Mouse (Mus musculus): Measurements from ENCODE around the gene Igfbp5. TPM values are rescaled to one million over a fixed set of nuclear protein-coding genes. Genes with fewer than 3 reads are reported as not detected.
A peak's percentile ranks its signal among the peaks of the same experiment; 100 is the strongest.

Igfbp5 gene
- polyA plus RNA-seq, 1 experiment: not detected

DNA sequence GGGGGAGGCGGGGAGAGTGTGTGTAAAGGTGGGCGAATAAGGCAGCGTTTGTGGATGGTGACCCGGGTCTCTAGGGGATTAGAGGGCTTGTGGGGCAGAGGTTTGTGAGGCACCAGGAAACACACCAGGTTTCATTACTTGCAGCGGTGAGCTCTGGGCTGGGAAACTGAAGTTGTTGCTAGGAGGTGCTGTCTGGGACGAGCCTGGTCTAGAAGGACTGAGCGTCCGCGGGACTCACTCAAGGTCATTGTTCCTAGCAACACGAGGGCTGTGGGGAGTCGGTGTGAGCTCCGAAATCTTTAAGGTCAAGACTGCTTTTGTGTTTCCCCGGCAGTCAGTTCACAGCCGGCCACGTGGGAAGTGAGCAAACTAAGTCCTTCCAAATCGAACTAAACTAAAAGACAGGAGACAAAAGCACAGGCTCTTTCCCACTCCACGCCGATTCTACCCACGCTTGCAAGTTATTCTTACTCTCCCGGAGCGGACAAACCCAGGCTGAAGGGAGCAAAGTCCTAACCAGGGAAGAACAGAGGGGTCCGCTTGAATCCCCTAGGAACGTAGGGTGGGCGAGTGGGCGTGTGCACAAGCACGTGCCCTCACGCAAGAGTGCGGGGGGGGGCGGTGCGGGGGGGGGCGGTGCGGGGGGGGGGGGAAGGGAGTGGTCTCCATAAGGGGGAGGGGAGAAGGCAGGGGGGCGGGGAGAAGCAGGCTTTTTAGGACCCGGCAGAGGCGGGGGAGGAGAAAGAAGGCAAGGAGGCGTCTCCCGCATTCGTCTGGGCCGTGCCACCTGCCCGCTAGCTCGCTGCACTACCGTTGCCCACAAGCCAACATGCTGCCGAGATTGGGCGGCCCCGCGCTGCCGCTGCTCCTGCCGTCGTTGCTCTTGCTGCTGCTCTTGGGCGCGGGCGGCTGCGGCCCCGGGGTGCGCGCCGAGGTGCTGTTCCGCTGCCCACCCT lies 50.7 kb downstream of the Igfbp5 start, which contains the start of gene Igfbp2:
Gene Igfbp2, plus strand, starts transcription at position 753 of the 956 bp plus-strand sequence.
- no peak for TF ChIP-seq GATA1 (IDR thresholded peaks at IDR 0.05; ENCODE audit: low read length)
- no peak for TF ChIP-seq TAL1 (IDR thresholded peaks at IDR 0.05; ENCODE audit: low read length)
- no peaks in the 10 kb centered on the region for H3K4me1 ChIP-seq (ENCODE audit: control insufficient read depth)
- peak within 1 kb of the TSS; percentile 20 for H3K4me3 ChIP-seq (replicated peaks)
- peaks cover 63% of the 10 kb centered on the region for H3K27me3 ChIP-seq (ENCODE audit: control insufficient read depth)
- no peaks in the 10 kb centered on the region for H3K9me3 ChIP-seq (ENCODE audit: control insufficient read depth, low read length)
- H3K36me3 ChIP-seq (ENCODE audit: control insufficient read depth): no peaks in the 10 kb centered on the region

DNA sequence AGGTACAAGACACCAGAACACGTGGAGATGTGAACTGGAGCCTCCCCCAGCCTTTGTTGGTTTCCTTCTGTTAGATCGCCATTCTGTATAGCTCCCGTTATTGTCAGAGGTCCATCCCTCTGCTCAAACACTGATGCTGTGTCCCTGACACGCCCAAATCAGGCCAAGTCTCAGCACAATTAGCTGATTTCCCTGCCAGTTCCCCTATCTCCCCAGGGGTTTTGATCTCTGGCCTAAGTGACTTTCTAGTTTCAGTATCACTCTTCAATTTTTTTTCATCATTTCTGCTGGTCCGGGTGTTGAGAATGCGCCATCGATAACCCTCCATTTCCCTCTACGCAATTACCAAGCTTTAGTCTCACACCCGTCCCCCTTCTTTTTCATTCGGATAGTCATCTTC lies 51.8 kb downstream of the Igfbp5 start:
- peaks cover 62% of the 10 kb centered on the region for H3K27me3 ChIP-seq (ENCODE audit: control insufficient read depth)
- no peak for TF ChIP-seq GATA1 (IDR thresholded peaks at IDR 0.05; ENCODE audit: low read length)
- TF ChIP-seq TAL1 (IDR thresholded peaks at IDR 0.05; ENCODE audit: low read length): no peak
- no peaks in the 10 kb centered on the region for H3K36me3 ChIP-seq (ENCODE audit: control insufficient read depth)
- no peaks in the 10 kb centered on the region for H3K9me3 ChIP-seq (ENCODE audit: control insufficient read depth, low read length)
- no peaks in the 10 kb centered on the region for H3K4me1 ChIP-seq (ENCODE audit: control insufficient read depth)
- H3K4me3 ChIP-seq (replicated peaks): no peak overlapping the region

DNA sequence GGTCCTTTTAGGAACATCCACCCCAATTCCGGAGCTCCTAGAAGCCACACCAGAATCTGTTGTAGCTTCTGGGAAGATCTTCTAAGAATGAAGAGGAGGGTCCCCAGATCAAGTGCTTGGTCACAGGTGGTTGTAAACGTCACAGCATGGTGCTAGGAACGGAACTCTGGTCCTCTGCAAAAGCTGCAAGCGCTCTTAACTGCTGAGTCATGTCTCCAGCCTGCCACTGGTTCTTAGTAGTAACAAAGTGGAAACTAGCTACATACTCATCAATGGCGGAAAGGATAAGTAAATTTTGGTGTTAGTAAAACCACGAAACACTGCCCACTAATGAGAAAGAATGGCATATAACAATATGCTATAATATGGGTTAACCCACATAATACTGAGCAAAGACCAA lies 54.7 kb downstream of the Igfbp5 start:
- Histone ChIP-seq H3K36me3 (ENCODE audit: control insufficient read depth) (no peaks in the 10 kb centered on the region), H3K4me3 (replicated peaks) (no peak overlapping the region), H3K9me3 (ENCODE audit: control insufficient read depth, low read length) (no peaks in the 10 kb centered on the region), H3K27me3 (ENCODE audit: control insufficient read depth) (peaks cover 33% of the 10 kb centered on the region), H3K4me1 (ENCODE audit: control insufficient read depth) (no peaks in the 10 kb centered on the region)
- TF ChIP-seq GATA1 (IDR thresholded peaks at IDR 0.05; ENCODE audit: low read length): no peak
- TF ChIP-seq TAL1 (IDR thresholded peaks at IDR 0.05; ENCODE audit: low read length): no peak

DNA sequence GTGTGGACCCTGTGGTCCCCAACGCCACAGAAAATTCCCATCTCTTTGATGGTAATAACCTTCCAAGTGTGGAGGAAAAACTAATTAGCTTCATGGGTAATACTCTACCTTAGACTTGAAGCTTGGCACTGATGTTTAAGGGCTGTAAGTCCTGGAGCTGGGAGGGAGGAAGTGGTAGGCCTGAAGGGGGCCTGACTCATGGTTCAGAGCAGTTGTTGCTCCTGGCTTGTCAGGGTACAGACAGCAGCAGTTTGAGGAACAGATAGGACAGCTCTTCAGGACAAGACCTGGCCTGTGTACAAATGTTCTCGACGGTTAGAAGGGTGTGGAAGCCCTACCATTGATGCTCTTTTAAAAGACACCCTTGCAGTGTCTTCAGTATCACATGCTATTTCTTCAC lies 59.1 kb downstream of the Igfbp5 start:
- TF ChIP-seq TAL1 (IDR thresholded peaks at IDR 0.05; ENCODE audit: low read length) (no peak), GATA1 (IDR thresholded peaks at IDR 0.05; ENCODE audit: low read length) (no peak)
- H3K27me3 ChIP-seq (ENCODE audit: control insufficient read depth): no peaks in the 10 kb centered on the region
- no peaks in the 10 kb centered on the region for H3K4me1 ChIP-seq (ENCODE audit: control insufficient read depth)
- no peak overlapping the region for H3K4me3 ChIP-seq (replicated peaks)
- H3K9me3 ChIP-seq (ENCODE audit: control insufficient read depth, low read length): no peaks in the 10 kb centered on the region
- no peaks in the 10 kb centered on the region for H3K36me3 ChIP-seq (ENCODE audit: control insufficient read depth)

DNA sequence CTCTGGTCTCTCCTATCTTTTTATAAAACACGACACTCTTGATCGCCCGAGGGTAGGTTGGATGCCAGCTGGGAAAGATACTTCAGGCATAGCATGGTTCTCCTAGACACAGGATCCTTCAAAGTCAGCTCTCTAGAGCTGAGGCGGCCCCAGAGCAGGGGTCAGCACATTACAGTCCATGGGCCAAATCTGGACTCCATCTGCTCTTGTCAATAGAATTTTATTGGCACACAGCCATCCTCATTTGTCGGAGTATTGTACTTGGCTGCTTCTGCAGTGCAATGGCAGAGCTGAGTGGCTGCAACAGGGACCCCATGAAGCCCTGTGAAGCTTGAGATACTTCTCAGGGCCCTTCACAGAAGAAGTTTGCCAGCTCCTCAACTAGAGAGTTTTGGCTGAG lies 59.5 kb downstream of the Igfbp5 start:
- no peak overlapping the region for H3K4me3 ChIP-seq (replicated peaks)

DNA sequence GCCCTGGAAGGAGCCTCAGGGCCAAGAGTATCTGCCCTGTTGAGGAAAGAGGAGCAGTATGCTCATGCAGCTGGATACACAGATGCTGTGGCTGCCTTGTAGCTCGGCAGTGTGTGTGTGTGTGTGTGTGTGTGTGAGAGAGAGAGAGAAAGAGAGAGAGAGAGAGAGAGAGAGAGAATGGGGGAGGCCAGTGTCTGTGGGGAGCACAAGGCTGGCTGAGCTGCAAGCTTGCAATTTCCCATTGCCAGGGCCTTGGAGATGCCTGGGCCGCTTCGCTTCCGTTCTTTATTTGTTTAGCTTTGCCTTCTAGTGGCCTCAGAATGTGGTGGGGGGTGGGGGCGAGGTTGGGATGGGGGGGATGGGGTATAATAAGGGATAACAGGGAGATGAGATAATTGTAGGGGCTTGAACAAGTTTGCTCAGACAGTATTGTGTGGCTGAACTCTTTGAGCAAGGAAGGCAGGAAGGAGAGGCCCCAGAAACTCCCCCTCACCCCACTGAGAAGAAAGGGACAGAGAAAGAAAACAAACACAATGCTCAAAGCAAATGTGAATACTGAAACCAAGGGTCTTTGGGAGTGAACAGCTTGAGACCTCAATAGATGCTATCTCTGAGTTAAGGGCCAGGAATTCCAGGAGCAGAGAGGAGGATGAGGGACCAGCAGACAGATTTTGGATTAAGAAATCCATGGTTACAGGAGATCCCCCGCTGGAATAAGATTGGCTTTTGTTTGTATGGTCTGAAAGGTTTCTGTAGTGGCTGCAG lies 60.9 kb downstream of the Igfbp5 start:
- Histone ChIP-seq H3K9me3 (ENCODE audit: control insufficient read depth, low read length) (no peaks in the 10 kb centered on the region), H3K4me3 (replicated peaks) (no peak overlapping the region), H3K4me1 (ENCODE audit: control insufficient read depth) (no peaks in the 10 kb centered on the region), H3K27me3 (ENCODE audit: control insufficient read depth) (no peaks in the 10 kb centered on the region), H3K36me3 (ENCODE audit: control insufficient read depth) (no peaks in the 10 kb centered on the region)
- TF ChIP-seq GATA1 (IDR thresholded peaks at IDR 0.05; ENCODE audit: low read length) (no peak), TAL1 (IDR thresholded peaks at IDR 0.05; ENCODE audit: low read length) (no peak)

More for the DNA sequence above, 59.5 kb downstream of the Igfbp5 start:
- no peak for TF ChIP-seq GATA1 (IDR thresholded peaks at IDR 0.05; ENCODE audit: low read length)
- no peak for TF ChIP-seq TAL1 (IDR thresholded peaks at IDR 0.05; ENCODE audit: low read length)
- Histone ChIP-seq H3K4me1 (ENCODE audit: control insufficient read depth) (no peaks in the 10 kb centered on the region), H3K36me3 (ENCODE audit: control insufficient read depth) (no peaks in the 10 kb centered on the region), H3K9me3 (ENCODE audit: control insufficient read depth, low read length) (no peaks in the 10 kb centered on the region), H3K27me3 (ENCODE audit: control insufficient read depth) (no peaks in the 10 kb centered on the region)

DNA sequence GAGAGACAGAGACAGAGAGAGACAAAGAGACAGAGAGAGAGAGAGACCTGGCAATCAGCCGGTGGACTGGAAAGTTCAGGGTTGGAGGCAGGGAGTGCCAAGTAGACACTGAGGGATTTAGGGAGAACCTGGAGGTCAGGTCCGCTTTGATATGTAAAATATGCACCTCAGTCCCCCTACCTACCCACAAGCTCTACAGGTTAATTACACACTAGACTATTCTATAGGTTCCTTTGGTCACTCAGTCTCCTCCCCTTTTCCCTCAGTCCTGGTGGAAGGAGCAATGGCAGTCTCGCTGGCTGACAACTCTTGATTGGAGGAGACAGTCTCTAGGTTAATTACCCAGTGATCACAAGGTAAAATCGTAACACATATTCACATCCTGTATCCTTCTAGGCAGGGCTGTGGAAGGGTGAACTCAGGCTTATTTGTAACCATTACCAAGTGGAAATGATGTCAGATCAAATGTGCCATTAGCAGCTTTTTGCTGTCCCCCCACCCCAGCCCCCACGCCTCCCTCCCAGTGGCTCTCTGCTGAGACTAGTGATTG lies 61.5 kb downstream of the Igfbp5 start:
- no peaks in the 10 kb centered on the region for H3K27me3 ChIP-seq (ENCODE audit: control insufficient read depth)
- no peaks in the 10 kb centered on the region for H3K36me3 ChIP-seq (ENCODE audit: control insufficient read depth)
- no peak for TF ChIP-seq TAL1 (IDR thresholded peaks at IDR 0.05; ENCODE audit: low read length)
- no peak for TF ChIP-seq GATA1 (IDR thresholded peaks at IDR 0.05; ENCODE audit: low read length)
- no peaks in the 10 kb centered on the region for H3K9me3 ChIP-seq (ENCODE audit: control insufficient read depth, low read length)
- H3K4me3 ChIP-seq (replicated peaks): no peak overlapping the region
- no peaks in the 10 kb centered on the region for H3K4me1 ChIP-seq (ENCODE audit: control insufficient read depth)

DNA sequence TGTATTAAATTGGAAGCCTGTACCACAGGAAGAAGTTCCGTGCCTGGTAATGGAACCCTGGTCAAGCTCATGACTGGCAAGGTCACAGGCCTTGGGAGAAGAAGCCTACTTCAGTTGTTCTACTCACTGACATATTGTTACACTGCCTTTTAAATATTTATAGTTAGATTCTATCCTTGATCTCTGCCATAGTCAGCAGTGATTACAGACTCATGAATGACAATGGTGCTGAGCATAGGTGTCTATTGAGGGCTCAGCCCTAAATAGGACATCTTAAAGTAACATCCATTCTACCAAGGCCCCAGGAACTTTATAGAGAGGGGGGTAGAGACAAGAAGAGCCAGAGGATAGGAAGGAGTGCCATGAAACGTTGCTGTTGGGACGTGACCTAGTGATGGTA lies 63.6 kb downstream of the Igfbp5 start:
- Histone ChIP-seq H3K9me3 (ENCODE audit: control insufficient read depth, low read length) (no peaks in the 10 kb centered on the region), H3K4me3 (replicated peaks) (no peak overlapping the region), H3K27me3 (ENCODE audit: control insufficient read depth) (no peaks in the 10 kb centered on the region; the same call in 1 of the 2 replicates), H3K36me3 (ENCODE audit: control insufficient read depth) (no peaks in the 10 kb centered on the region), H3K4me1 (ENCODE audit: control insufficient read depth) (no peaks in the 10 kb centered on the region)
- TF ChIP-seq GATA1 (IDR thresholded peaks at IDR 0.05; ENCODE audit: low read length) (no peak), TAL1 (IDR thresholded peaks at IDR 0.05; ENCODE audit: low read length) (no peak)
